Mouse (Mus musculus) heart, embryonic 12.5 days (tissue): ENCODE measurements around the gene Slc17a3. TPM values are rescaled to one million over a fixed set of nuclear protein-coding genes. Genes with fewer than 3 reads are reported as not detected.

Experiments
- ATAC-seq: fragments of 200-750 bp; cut with Nextera tagmentation; 2 replicates; pipeline ENCODE4 v1.8.0; 2017; ENCODE audit warnings: moderate TSS enrichment, moderate library complexity; ENCODE audit not compliant: insufficient number of reproducible peaks, low FRiP score
- H3K27ac ChIP-seq: fragments of 300-500 bp; sonication (generic); 2 replicates; pipeline ENCODE4 v1.5.1; 2016; ENCODE audit warnings: mild to moderate bottlenecking, moderate library complexity; ENCODE audit not compliant: poor library complexity, severe bottlenecking
- H3K27me3 ChIP-seq: fragments of 300-500 bp; sonication (generic); replicated peaks from 2 replicates; pipeline ENCODE4 v1.6.1; 2016; ENCODE audit warnings: mild to moderate bottlenecking, moderate library complexity
- H3K36me3 ChIP-seq: fragments of 300-500 bp; sonication (generic); 2 replicates; pipeline ENCODE4 v1.6.1; 2016; ENCODE audit warnings: mild to moderate bottlenecking, moderate library complexity
- H3K4me1 ChIP-seq: fragments of 300-500 bp; sonication (generic); replicated peaks from 2 replicates; pipeline ENCODE4 v1.6.1; 2016; ENCODE audit warnings: mild to moderate bottlenecking
- H3K4me2 ChIP-seq: fragments of 300-500 bp; sonication (generic); 2 replicates; pipeline ENCODE4 v1.6.1; 2016; ENCODE audit warnings: mild to moderate bottlenecking, moderate library complexity
- H3K4me3 ChIP-seq: fragments of 300-500 bp; sonication (generic); 2 replicates; pipeline ENCODE4 v1.5.1; 2016; ENCODE audit warnings: mild to moderate bottlenecking
- H3K9ac ChIP-seq: fragments of 300-500 bp; sonication (generic); 2 replicates; pipeline ENCODE4 v1.6.1; 2016; ENCODE audit warnings: mild to moderate bottlenecking, moderate library complexity
- H3K9me3 ChIP-seq: fragments of 300-500 bp; sonication (generic); replicated peaks from 2 replicates; pipeline ENCODE4 v1.6.1; 2016; ENCODE audit warnings: mild to moderate bottlenecking, moderate library complexity
- WGBS: fragments of 180-500 bp; shearing (Covaris S2); methylation state at CpG from one replicate; pipeline ENCODE4 v1.1.7; 2016; 5-methylcytosine and 5-hydroxymethylcytosine counted together
- polyA plus RNA-seq: library from polyadenylated mRNA; unstranded; fragments of >200 nt; fragmentation: Nextera tagmentation; extraction: Ambion mirVana; gene quantifications from 2 replicates; pipeline ENCODE4 v1.2.1, GENCODE M21; 2016

The Slc17a3 gene
- not detected in 2 replicates for polyA plus RNA-seq

- no peak within 1 kb of the TSS for H3K4me2 ChIP-seq
- H3K4me1 ChIP-seq = no peaks in the 10 kb centered on the region
- H3K9me3 ChIP-seq = no peaks in the 10 kb centered on the region
- no peak within 1 kb of the TSS for H3K27ac ChIP-seq
- WGBS = 76% methylated on average over 2 of the region's 2 CpGs
- H3K4me3 ChIP-seq = no peak within 1 kb of the TSS
- peaks cover 24% of the 10 kb centered on the region for H3K27me3 ChIP-seq
- H3K36me3 ChIP-seq = no peaks in the 10 kb centered on the region
- H3K9ac ChIP-seq = no peak within 1 kb of the TSS
- ATAC-seq = no peak
Observed at GRCm38 (mm10) chr13:23839308-23839707, at the start of gene Slc17a3. Slc17a3 (plus strand) TSS chr13:23839434.

DNA sequence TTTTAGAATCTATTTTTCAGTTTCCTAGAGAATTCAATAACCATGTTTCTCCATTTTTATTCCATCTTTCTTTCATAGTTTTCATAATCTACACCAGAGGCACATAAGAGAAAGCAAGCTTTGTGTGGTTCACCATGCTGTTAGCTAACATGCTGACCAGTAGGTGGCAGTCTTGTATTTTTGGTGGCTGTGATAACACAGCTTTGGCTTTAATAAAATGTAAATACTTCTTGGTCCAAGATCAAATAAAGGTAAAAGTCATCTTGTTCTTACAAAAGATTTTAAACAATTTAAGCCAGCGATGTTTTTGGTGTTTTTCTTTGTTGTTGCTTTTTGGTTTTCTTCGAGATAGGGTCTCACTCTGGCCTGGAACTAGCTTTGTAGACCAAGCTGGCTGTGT, 46.7 kb upstream of the Slc17a3 start:
- Histone ChIP-seq H3K9ac (no peak overlapping the region), H3K9me3 (no peaks in the 10 kb centered on the region), H3K36me3 (no peaks in the 10 kb centered on the region), H3K27me3 (no peaks in the 10 kb centered on the region), H3K4me3 (no peak overlapping the region), H3K27ac (no peak overlapping the region), H3K4me2 (no peak overlapping the region), H3K4me1 (no peaks in the 10 kb centered on the region)
- 41% methylated on average over 2 of the region's 2 CpGs for WGBS
- ATAC-seq = no peak

GRCm38 (mm10) chr13:23799405-23799804, 39.8 kb upstream of the Slc17a3 start:
- Histone ChIP-seq H3K4me3 (no peak overlapping the region), H3K27ac (no peak overlapping the region), H3K36me3 (no peaks in the 10 kb centered on the region), H3K4me2 (no peak overlapping the region), H3K9ac (no peak overlapping the region), H3K27me3 (no peaks in the 10 kb centered on the region), H3K4me1 (peaks cover 5% of the 10 kb centered on the region; the same call in 1 of the 2 replicates), H3K9me3 (no peaks in the 10 kb centered on the region)
- no peak for ATAC-seq
- WGBS = 72% methylated on average over 5 of the region's 5 CpGs

DNA sequence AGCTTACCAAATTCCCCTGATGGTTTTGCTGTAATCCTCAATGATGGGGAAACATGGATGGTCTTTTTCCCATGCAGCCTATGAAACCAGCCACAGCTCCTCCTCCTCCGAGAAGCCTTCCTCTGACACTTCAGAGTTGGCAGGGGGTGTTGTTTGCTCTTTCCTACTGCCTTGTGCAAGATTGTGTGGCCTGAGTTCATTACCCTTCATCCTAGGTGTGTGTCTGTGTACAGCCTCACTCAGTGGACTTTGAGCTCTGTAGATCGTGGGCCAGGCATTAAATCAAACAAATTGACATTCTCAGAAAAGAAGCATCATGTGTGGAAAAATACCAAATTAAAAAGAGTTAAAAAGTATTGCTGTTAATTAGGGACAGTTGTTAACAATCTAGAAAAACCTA, 34.7 kb upstream of the Slc17a3 start:
- Histone ChIP-seq H3K27ac (no peak overlapping the region), H3K9ac (no peak overlapping the region), H3K4me3 (no peak overlapping the region), H3K4me1 (peaks cover 5% of the 10 kb centered on the region; the same call in 1 of the 2 replicates), H3K4me2 (no peak overlapping the region), H3K36me3 (no peaks in the 10 kb centered on the region), H3K9me3 (no peaks in the 10 kb centered on the region), H3K27me3 (no peaks in the 10 kb centered on the region)
- WGBS = 71% methylated on average over 2 of the region's 2 CpGs
- ATAC-seq = no peak

DNA sequence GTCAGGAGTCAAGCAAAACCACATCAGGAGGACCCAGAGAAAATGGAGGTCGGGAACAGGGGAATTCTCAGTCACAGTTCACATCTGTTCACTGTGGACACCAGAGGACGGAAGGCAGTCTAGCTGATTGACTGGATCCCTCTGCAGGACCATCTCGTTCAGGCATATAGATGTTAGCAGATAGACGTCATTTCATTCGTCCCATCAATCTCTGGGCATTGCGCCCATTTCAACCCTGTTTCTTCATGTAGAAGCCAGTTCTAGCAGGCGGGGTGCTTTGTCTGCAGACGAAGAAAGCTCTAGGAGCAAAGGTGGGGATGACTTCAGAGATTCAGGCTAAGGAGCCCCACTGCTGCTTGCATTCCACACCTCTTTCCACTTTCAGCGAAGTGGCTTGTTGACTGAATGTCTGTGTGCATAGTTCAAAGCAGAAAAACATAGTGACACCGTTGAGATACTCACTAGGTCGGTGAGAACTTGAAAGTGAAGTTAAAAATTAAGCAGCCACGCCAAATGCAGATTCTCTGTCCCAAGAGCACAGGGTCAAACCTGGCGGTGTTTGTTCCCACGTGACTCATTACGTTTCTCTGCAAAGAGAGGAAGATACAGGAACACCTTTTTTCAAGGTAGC, 32.7 kb upstream of the Slc17a3 start, which contains the start of gene Slc17a2:
Slc17a2 (plus strand) TSS at position 572 of the 631 bp plus-strand sequence.
- peaks cover 5% of the 10 kb centered on the region; the same call in 1 of the 2 replicates for H3K4me1 ChIP-seq
- H3K36me3 ChIP-seq = no peaks in the 10 kb centered on the region
- no peaks in the 10 kb centered on the region for H3K9me3 ChIP-seq
- no peak within 1 kb of the TSS for H3K9ac ChIP-seq
- no peak within 1 kb of the TSS for H3K4me3 ChIP-seq
- H3K4me2 ChIP-seq = no peak within 1 kb of the TSS
- no peak for ATAC-seq
- 77% methylated on average over 15 of the region's 15 CpGs for WGBS
- H3K27me3 ChIP-seq = no peaks in the 10 kb centered on the region
- H3K27ac ChIP-seq = no peak within 1 kb of the TSS

DNA sequence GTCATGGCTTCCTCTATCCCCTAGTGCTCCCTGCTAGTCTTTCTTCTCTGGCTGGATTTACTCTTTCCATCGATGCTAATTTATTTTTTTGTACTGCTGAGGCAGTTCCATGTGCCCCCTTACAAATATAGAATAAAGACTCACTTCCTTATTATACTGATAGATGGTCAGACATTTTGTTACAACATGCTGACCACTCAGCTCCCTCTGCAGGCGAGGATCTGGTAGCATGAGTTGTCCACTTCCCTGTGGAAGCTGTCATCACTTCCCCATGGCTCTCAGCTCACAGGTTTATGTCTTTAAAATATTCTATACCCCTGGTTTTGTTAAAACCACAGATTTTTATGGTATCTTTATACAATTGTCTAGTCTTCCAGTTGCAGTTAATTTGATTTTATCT, 23.1 kb upstream of the Slc17a3 start:
- Histone ChIP-seq H3K4me3 (no peak overlapping the region), H3K4me1 (peaks cover 3% of the 10 kb centered on the region), H3K27me3 (no peaks in the 10 kb centered on the region), H3K4me2 (no peak overlapping the region), H3K27ac (no peak overlapping the region), H3K9ac (no peak overlapping the region), H3K9me3 (no peaks in the 10 kb centered on the region), H3K36me3 (no peaks in the 10 kb centered on the region)
- 65% methylated on average over 2 of the region's 2 CpGs for WGBS
- no peak for ATAC-seq

DNA sequence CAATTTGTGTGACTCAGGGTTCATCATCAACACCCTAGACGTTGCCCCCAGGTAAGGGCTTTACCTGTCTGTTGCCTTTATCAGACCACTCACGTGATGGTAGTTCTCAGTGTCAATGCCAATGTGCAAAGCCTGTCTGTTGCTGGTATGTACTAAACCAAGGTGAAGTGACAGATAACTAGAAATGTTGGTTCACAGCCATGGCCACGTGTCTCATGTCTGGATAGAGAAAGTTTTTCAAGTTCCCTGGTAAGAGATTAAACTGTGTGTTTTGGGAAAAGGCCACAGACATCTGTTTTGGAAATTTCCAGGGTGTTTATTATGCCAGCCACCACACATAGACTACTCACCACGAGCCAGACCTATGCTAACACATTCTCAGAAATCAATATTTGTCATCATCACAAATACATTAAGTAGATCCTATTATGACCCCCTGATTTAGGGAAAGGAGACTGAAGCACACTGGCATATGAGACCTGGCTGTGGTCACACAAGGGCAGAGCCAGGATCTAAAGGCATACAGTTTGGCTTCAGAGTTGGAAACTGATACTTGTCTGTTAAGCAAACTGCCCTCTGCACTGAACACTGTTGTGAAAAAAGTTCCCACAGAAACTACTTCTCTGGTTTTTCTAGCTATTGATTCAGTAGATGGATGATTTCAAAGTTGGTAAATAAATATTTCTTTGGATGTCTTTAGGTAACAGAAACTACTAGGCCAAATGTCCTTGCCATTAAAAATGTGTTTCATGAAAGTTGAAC, 18.9 kb upstream of the Slc17a3 start:
- no peak overlapping the region for H3K27ac ChIP-seq
- WGBS = 66% methylated on average over 4 of the region's 4 CpGs
- no peak for ATAC-seq

DNA sequence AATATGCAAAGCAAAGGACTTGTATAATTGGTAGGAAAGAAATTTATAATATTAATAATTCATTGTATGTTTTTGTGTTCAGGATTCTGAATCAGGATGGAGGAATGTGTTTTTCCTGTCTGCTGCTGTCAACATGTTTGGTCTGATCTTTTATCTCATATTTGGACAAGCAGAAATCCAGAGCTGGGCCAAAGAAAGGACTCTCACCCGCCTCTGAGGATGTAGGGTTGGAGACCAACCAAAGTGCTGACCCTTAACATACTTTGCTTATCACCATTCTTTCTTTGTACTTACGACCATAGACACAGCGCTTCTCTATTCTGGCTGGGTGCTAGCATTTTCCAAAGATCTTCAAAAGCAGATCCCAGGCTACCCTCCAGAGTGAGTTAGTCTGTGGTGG, 17.0 kb upstream of the Slc17a3 start:
- H3K4me1 ChIP-seq = peaks cover 3% of the 10 kb centered on the region; the same call in 1 of the 2 replicates
- H3K4me2 ChIP-seq = no peak overlapping the region
- no peak overlapping the region for H3K4me3 ChIP-seq
- no peaks in the 10 kb centered on the region for H3K27me3 ChIP-seq
- no peaks in the 10 kb centered on the region for H3K9me3 ChIP-seq
- no peak overlapping the region for H3K9ac ChIP-seq
- no peaks in the 10 kb centered on the region for H3K36me3 ChIP-seq
- WGBS = 30% methylated on average over 3 of the region's 3 CpGs
- H3K27ac ChIP-seq = no peak overlapping the region
- ATAC-seq = no peak

More for the DNA sequence above, 18.9 kb upstream of the Slc17a3 start:
- no peaks in the 10 kb centered on the region for H3K36me3 ChIP-seq
- no peaks in the 10 kb centered on the region for H3K27me3 ChIP-seq
- H3K4me1 ChIP-seq = peaks cover 3% of the 10 kb centered on the region; the same call in 1 of the 2 replicates
- no peaks in the 10 kb centered on the region for H3K9me3 ChIP-seq
- H3K4me3 ChIP-seq = no peak overlapping the region
- no peak overlapping the region for H3K4me2 ChIP-seq
- H3K9ac ChIP-seq = no peak overlapping the region

DNA sequence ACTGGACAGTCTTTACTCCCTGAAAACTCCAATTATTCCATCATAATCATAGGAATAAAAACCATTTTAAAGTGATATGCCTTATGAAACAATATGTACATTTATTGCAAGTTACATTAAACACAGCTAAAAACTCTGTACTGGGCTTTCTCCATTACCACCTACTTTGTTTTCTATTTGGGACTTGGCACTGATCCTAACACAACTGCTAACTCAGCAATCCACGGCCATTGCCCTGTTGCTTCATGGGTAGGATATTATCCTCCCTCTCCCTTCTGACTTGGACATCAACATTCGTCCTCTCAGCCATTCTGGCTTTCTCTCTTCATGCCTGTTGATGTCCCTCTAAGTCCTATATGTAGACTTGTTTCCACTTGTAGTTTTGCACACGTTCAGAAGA, 12.6 kb upstream of the Slc17a3 start:
- no peaks in the 10 kb centered on the region for H3K36me3 ChIP-seq
- no peak overlapping the region for H3K4me2 ChIP-seq
- peaks cover 3% of the 10 kb centered on the region; the same call in 1 of the 2 replicates for H3K4me1 ChIP-seq
- no peaks in the 10 kb centered on the region for H3K9me3 ChIP-seq
- H3K27ac ChIP-seq = no peak overlapping the region
- 57% methylated on average over 3 of the region's 3 CpGs for WGBS
- no peak overlapping the region for H3K9ac ChIP-seq
- ATAC-seq = no peak
- no peaks in the 10 kb centered on the region for H3K27me3 ChIP-seq
- no peak overlapping the region for H3K4me3 ChIP-seq

GRCm38 (mm10) chr13:23833053-23833452, 6.2 kb upstream of the Slc17a3 start:
- no peaks in the 10 kb centered on the region for H3K36me3 ChIP-seq
- no peak for ATAC-seq
- no peak overlapping the region for H3K9ac ChIP-seq
- no peak overlapping the region for H3K4me3 ChIP-seq
- no peaks in the 10 kb centered on the region for H3K9me3 ChIP-seq
- no peaks in the 10 kb centered on the region; the same call in 1 of the 2 replicates for H3K27me3 ChIP-seq
- H3K27ac ChIP-seq = no peak overlapping the region
- no peak overlapping the region for H3K4me2 ChIP-seq
- WGBS = 21% methylated on average over 6 of the region's 6 CpGs
- H3K4me1 ChIP-seq = no peaks in the 10 kb centered on the region

DNA sequence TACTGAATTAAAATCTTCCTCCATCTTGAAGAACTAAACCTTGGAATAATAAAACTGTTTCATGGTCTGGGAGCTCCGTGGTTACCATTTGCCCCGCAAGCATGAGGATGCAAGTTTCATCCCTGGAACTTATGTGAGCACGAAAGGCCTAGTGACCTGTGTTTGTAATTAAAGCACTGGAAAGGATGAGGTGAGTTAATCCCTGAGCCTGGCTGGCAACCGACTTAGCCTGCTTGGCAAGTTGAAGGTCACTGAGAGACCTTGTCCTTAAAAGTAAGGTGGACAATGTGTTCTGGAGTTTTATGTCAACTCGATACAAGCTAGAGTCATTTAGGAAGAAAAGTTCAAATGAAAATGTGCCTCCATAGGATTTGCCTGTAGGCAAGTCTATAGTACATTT, 4.4 kb upstream of the Slc17a3 start:
- Histone ChIP-seq H3K36me3 (no peaks in the 10 kb centered on the region), H3K9me3 (no peaks in the 10 kb centered on the region), H3K4me2 (no peak overlapping the region), H3K4me3 (no peak overlapping the region), H3K9ac (no peak overlapping the region), H3K27ac (no peak overlapping the region), H3K27me3 (peaks cover 5% of the 10 kb centered on the region), H3K4me1 (no peaks in the 10 kb centered on the region)
- ATAC-seq = no peak
- WGBS = 84% methylated on average over 5 of the region's 5 CpGs
